Mouse (Mus musculus) hindbrain, embryonic 16.5 days (tissue): ENCODE data around the gene Preb. TPM values are rescaled to one million over a fixed set of nuclear protein-coding genes. Genes with fewer than 3 reads are reported as not detected.
A peak's percentile ranks its signal among the peaks of the same experiment; 100 is the strongest.

Experiments used
- ATAC-seq: fragments of 200-750 bp; cut with Nextera tagmentation; 2 replicates; pipeline ENCODE4 v1.8.0; 2017; ENCODE audit warnings: moderate TSS enrichment, moderate library complexity
- H3K27ac ChIP-seq: fragments of 300-500 bp; sonication (generic); 2 replicates; pipeline ENCODE4 v1.5.1; 2014; ENCODE audit warnings: low read depth, mild to moderate bottlenecking, control low read depth, low read length, moderate library complexity
- H3K27me3 ChIP-seq: fragments of 300-500 bp; sonication (generic); replicated peaks from 2 replicates; pipeline ENCODE4 v1.6.1; 2014; ENCODE audit warnings: low read length; ENCODE audit not compliant: control insufficient read depth, insufficient read depth
- H3K36me3 ChIP-seq: fragments of 300-500 bp; sonication (generic); 2 replicates; pipeline ENCODE4 v1.6.1; 2014; ENCODE audit warnings: mild to moderate bottlenecking, low read length, moderate library complexity, mixed read lengths; ENCODE audit not compliant: control insufficient read depth, insufficient read depth
- H3K4me1 ChIP-seq: fragments of 300-500 bp; sonication (generic); 2 replicates; pipeline ENCODE4 v1.6.1; 2014; ENCODE audit warnings: low read depth, low read length; ENCODE audit not compliant: control insufficient read depth, insufficient read depth
- H3K4me2 ChIP-seq: fragments of 300-500 bp; sonication (generic); 2 replicates; pipeline ENCODE4 v1.6.1; 2014; ENCODE audit warnings: mild to moderate bottlenecking, low read length, control low read depth, moderate library complexity
- H3K4me3 ChIP-seq: fragments of 300-500 bp; sonication (generic); 2 replicates; pipeline ENCODE4 v1.5.1; 2014; ENCODE audit warnings: mild to moderate bottlenecking, low read length, control low read depth, moderate library complexity
- H3K9ac ChIP-seq: fragments of 300-500 bp; sonication (generic); 2 replicates; pipeline ENCODE4 v1.6.1; 2014; ENCODE audit warnings: low read depth, mild to moderate bottlenecking, control low read depth, low read length, moderate library complexity
- H3K9me3 ChIP-seq: fragments of 300-500 bp; sonication (generic); 2 replicates; pipeline ENCODE4 v1.6.1; 2014; ENCODE audit warnings: mild to moderate bottlenecking, low read length, moderate library complexity; ENCODE audit not compliant: control insufficient read depth
- WGBS: fragments of 180-500 bp; shearing (Covaris S2); extraction: QIAGEN DNeasy Blood & Tissue Kit; methylation state at CpG from one replicate; pipeline ENCODE4 v1.1.7; 2014; 5-methylcytosine and 5-hydroxymethylcytosine counted together
- polyA plus RNA-seq: library from polyadenylated mRNA; unstranded; fragments of >200 nt; fragmentation: Nextera tagmentation; extraction: Ambion mirVana; gene quantifications from 2 replicates; pipeline ENCODE4 v1.2.1, GENCODE M21; 2015

Gene Preb
- polyA plus RNA-seq, 1 experiment from 2014 or later = 123 TPM

DNA sequence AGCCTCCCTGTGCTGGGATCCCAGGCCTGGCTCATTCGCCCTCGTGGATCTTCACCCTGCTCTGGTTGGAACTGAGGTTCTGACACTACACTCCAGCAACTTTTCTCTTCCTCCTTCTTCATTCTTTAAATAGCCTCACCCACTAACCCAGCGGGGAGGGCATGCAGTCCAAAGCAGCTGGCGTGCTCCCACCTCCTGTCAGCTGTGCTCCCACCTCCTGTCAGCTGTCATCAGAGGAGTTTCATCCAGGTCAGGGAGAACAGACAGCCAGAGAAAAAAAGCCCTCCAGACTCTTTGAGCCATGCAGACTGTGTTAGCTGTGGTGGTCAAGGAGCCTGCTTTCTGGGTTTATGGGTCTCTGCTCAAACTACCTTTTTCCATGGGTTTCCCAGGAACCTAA lies 28.8 kb downstream of the Preb start:
- H3K27me3 ChIP-seq = no peaks in the 10 kb centered on the region

DNA sequence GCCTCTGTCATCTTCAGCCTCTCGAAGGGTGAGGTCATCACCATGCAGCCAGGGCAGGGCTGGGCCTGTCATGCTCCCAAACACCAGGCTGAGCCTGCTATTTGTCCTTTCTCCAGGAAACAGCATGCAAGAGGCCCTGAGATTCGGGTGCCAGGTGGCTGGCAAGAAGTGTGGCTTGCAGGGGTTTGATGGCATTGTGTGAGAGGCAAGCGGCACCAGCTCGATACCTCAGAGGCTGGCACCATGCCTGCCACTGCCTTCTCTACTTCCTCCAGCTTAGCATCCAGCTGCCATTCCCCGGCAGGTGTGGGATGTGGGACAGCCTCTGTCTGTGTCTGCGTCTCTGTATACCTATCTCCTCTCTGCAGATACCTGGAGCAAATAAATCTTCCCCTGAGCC lies 29.3 kb downstream of the Preb start:
- no peak overlapping the region for H3K27ac ChIP-seq
- no peak for ATAC-seq

More for the DNA sequence above, 28.8 kb downstream of the Preb start:
- H3K36me3 ChIP-seq = no peaks in the 10 kb centered on the region
- no peak overlapping the region for H3K4me3 ChIP-seq
- no peaks in the 10 kb centered on the region for H3K9me3 ChIP-seq
- H3K27ac ChIP-seq = no peak overlapping the region
- no peak overlapping the region for H3K4me2 ChIP-seq
- WGBS = 82% methylated on average over 4 of the region's 4 CpGs
- no peak for ATAC-seq
- no peak overlapping the region; the same call in 1 of the 2 replicates for H3K9ac ChIP-seq
- H3K4me1 ChIP-seq = no peaks in the 10 kb centered on the region

DNA sequence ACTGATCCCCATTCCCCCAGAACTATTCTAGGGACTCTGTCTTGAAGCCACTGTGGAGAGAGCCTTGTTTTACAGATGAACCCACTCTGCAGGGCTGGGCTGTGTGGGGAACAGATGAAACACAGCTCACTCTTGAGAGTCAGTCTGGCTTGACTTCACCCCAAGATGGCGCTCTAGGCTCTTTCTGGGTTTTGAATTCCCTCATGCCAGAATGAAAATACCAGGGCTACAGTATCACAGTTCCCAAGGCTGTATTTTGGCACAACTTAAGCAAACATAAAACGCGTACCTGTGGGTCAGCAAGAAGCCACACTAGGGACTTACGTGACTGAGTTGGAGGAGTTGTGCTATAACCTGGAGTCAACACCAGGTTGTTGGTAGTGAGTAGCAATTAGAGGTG lies 30.0 kb downstream of the Preb start:
- no peaks in the 10 kb centered on the region for H3K27me3 ChIP-seq

More for the DNA sequence above, 29.3 kb downstream of the Preb start:
- no peaks in the 10 kb centered on the region for H3K9me3 ChIP-seq
- H3K4me3 ChIP-seq = no peak overlapping the region
- 62% methylated on average over 6 of the region's 6 CpGs for WGBS
- no peaks in the 10 kb centered on the region for H3K36me3 ChIP-seq
- no peaks in the 10 kb centered on the region for H3K27me3 ChIP-seq
- no peak overlapping the region for H3K9ac ChIP-seq
- H3K4me1 ChIP-seq = no peaks in the 10 kb centered on the region
- H3K4me2 ChIP-seq = no peak overlapping the region

DNA sequence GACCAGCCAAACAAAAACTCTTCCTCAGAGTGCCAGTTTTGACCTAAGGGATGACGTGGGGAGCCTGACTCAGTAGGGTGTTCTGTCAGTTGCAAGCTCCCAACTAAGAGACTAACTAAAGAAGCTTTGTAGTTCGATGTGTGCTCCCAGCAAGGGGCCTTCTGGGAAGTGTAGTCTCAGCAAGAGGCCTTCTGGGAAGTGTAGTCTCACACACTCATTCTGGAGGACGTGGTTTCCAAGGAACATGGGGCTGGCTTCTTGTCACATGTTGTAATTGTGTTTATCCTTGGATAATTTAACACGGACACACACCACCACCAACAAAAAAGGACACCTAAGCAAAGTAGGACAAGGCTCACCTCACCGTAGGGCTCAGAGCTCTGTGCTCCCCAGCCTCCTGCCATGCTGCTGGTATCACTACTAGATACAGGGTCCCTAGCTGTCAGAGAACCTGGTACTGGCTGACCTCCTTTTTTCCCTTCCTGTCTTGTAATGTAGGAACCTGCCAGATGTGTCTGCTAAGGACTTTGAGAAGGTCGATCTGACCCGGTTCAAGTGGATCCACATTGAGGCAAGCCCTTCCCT lies 32.1 kb downstream of the Preb start:
- Histone ChIP-seq H3K27me3 (no peaks in the 10 kb centered on the region), H3K36me3 (no peaks in the 10 kb centered on the region), H3K4me2 (peak overlapping the region; percentile 50), H3K9ac (no peak overlapping the region), H3K4me3 (0 out of 2 replicates have a peak overlapping the region, but pooled peaks have one; percentile 7), H3K4me1 (no peaks in the 10 kb centered on the region), H3K9me3 (no peaks in the 10 kb centered on the region), H3K27ac (no peak overlapping the region)
- peak; percentile 80 for ATAC-seq
- 44% methylated on average over 7 of the region's 7 CpGs for WGBS

More for the DNA sequence above, 30.0 kb downstream of the Preb start:
- ATAC-seq = no peak
- H3K4me3 ChIP-seq = no peak overlapping the region
- H3K36me3 ChIP-seq = no peaks in the 10 kb centered on the region
- WGBS = 38% methylated on average over 4 of the region's 4 CpGs
- no peak overlapping the region for H3K27ac ChIP-seq
- no peaks in the 10 kb centered on the region for H3K4me1 ChIP-seq
- no peaks in the 10 kb centered on the region for H3K9me3 ChIP-seq
- H3K4me2 ChIP-seq = no peak overlapping the region
- H3K9ac ChIP-seq = no peak overlapping the region

DNA sequence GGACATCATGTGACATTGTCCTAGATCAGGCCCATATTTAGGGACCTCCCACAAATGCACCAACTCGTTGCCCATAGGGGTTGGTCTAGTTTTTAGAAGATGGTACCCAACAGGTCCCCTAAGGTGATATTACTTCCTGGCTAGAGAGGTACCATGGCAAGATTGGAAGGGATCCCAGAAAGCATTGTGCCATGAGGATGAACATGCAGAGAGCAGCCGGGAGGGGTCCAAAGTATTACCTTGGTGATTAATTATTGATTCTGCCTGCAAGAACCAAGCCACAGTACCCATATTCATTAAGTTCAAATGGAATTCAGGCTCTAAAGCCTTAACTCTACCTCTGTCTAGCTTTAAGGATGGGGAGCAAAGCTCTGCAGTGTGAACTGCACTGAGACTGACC lies 34.1 kb downstream of the Preb start:
- Histone ChIP-seq H3K9ac (no peak overlapping the region), H3K27me3 (no peaks in the 10 kb centered on the region), H3K36me3 (no peaks in the 10 kb centered on the region), H3K9me3 (no peaks in the 10 kb centered on the region), H3K4me2 (no peak overlapping the region), H3K4me3 (no peak overlapping the region), H3K4me1 (peaks cover 9% of the 10 kb centered on the region), H3K27ac (no peak overlapping the region)
- WGBS = 73% methylated on average over 2 of the region's 2 CpGs
- no peak for ATAC-seq

DNA sequence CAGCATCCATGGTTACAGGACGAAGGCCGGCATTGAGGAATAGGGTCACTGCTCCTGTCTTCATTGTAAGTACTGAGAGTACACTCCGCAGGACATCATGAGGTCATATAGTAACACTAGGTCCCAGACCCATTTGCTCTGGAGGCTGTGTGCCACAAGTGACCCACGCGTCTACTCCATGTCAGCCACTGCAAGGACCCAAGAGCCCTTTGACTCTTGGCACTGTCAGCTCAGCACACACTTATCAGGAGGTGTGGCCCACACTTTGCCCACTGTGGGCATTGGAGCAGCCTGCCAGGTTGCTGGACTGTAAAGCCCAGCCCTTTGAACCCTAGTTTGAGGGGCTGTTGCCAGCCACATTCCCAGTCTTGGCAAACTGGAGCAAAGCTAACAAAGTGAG lies 34.9 kb downstream of the Preb start:
- no peak overlapping the region for H3K27ac ChIP-seq

DNA sequence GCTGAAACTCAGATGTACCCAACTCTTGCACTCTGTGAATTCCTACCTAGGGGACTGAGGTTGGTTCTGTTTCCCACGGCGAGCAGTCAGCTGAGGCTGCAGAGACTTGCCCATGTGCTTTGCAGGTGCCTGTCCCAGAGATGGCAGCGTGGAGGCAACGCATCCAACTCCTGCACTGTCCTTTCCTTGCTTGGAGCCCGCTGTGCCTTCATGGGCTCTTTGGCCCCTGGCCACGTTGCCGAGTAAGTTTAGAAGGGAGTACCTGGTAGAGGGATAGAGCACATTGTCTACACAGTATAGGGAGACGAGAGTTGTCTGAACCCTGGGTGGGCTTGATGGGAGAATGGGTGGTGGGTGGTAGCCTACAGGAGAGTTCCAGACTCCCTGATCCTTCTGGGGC lies 35.5 kb downstream of the Preb start:
- no peak for ATAC-seq
- H3K9ac ChIP-seq = no peak overlapping the region
- WGBS = 71% methylated on average over 8 of the region's 8 CpGs

More for the DNA sequence above, 34.9 kb downstream of the Preb start:
- Histone ChIP-seq H3K4me2 (no peak overlapping the region), H3K27me3 (no peaks in the 10 kb centered on the region), H3K9ac (no peak overlapping the region; the same call in 1 of the 2 replicates), H3K4me1 (peaks cover 14% of the 10 kb centered on the region), H3K9me3 (no peaks in the 10 kb centered on the region), H3K4me3 (no peak overlapping the region), H3K36me3 (no peaks in the 10 kb centered on the region)
- WGBS = 90% methylated on average over 5 of the region's 5 CpGs
- no peak for ATAC-seq

DNA sequence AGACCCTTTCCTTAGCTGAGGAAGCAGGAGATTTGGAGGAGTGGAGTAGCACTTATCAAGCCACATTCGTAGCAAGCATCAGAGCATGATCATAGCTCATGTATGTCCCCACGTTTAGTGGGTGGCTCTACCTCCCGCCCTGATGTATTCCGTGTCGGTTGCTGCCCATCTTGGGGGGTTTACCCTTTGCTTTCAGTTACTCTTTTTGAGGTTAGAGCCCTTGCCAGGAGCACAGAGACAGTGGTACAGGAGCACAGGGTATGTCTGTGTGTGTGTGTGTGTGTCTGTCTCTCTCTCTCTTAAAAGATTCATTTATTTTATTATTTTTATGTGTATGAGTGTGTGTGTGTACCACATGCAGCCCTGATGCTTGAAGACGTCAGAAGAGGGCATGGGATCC lies 37.0 kb downstream of the Preb start:
- whole genome bisulfite sequencing = 84% methylated on average over 6 of the region's 6 CpGs
- no peaks in the 10 kb centered on the region for H3K36me3 ChIP-seq
- no peak for ATAC-seq
- no peak overlapping the region for H3K9ac ChIP-seq
- peaks cover 14% of the 10 kb centered on the region for H3K4me1 ChIP-seq
- H3K27me3 ChIP-seq = no peaks in the 10 kb centered on the region
- no peaks in the 10 kb centered on the region for H3K9me3 ChIP-seq
- no peak overlapping the region for H3K4me2 ChIP-seq
- no peak overlapping the region for H3K4me3 ChIP-seq
- H3K27ac ChIP-seq = no peak overlapping the region

More for the DNA sequence above, 35.5 kb downstream of the Preb start:
- Histone ChIP-seq H3K4me1 (peaks cover 14% of the 10 kb centered on the region), H3K36me3 (no peaks in the 10 kb centered on the region), H3K4me3 (no peak overlapping the region), H3K4me2 (no peak overlapping the region), H3K27me3 (no peaks in the 10 kb centered on the region), H3K9me3 (no peaks in the 10 kb centered on the region), H3K27ac (no peak overlapping the region)

DNA sequence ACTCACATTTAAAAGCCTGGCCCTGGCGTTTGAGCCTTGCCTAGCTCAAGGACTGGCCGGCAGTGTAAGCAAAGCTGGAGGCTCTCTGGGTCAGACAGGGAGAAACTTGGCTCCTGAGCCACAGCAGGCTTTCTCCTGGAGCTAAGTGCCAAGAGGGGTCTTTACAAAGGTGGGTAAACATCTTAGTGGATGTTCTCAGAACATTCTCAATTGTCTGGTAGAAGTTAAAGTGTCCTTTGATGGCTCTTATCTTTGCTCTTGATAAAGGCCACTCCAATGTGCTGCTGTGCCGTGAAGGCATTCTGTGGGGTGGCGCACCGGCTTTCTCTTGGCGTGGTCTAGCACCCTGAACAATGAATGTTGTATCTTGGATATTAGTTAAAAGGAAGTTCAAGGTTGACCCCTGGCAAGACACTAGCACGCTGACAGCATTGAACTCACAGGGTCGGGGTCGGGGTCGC lies 37.5 kb downstream of the Preb start:
- Histone ChIP-seq H3K9ac (peak overlapping the region; percentile 72), H3K27me3 (no peaks in the 10 kb centered on the region), H3K4me2 (peak overlapping the region; percentile 77), H3K36me3 (no peaks in the 10 kb centered on the region), H3K4me3 (no peak overlapping the region; the same call in 1 of the 2 replicates), H3K9me3 (no peaks in the 10 kb centered on the region), H3K4me1 (peaks cover 14% of the 10 kb centered on the region), H3K27ac (no peak overlapping the region)
- no peak for ATAC-seq
- 73% methylated on average over 10 of the region's 10 CpGs for whole genome bisulfite sequencing
